Mouse (Mus musculus) erythroblast, embryonic 14.5 days (primary cell): ENCODE results near the gene Tgfbi. TPM values are rescaled to one million over a fixed set of nuclear protein-coding genes. Genes with fewer than 3 reads are reported as not detected.

Source experiments
- H3K27me3 ChIP-seq: 2 replicates; pipeline ENCODE4 v1.6.1; 2012; ENCODE audit warnings: inconsistent platforms; ENCODE audit not compliant: control insufficient read depth
- H3K36me3 ChIP-seq: 2 replicates; pipeline ENCODE4 v1.6.1; 2012; ENCODE audit warnings: mild to moderate bottlenecking, inconsistent platforms; ENCODE audit not compliant: control insufficient read depth
- H3K4me1 ChIP-seq: 2 replicates; pipeline ENCODE4 v1.6.1; 2012; ENCODE audit warnings: inconsistent platforms; ENCODE audit not compliant: control insufficient read depth
- H3K4me3 ChIP-seq: replicated peaks from 2 replicates; pipeline ENCODE3; 2012; ENCODE audit warnings: moderate library complexity, mild to moderate bottlenecking, inconsistent platforms
- H3K9me3 ChIP-seq: 2 replicates; pipeline ENCODE4 v1.6.1; 2012; ENCODE audit warnings: low read length, inconsistent platforms, mixed read lengths; ENCODE audit not compliant: control insufficient read depth
- GATA1 ChIP-seq: IDR thresholded peaks from 2 replicates; pipeline ENCODE4 v1.6.1; 2012; ENCODE audit warnings: low read length, inconsistent platforms, mixed read lengths
- TAL1 ChIP-seq: IDR thresholded peaks from 3 replicates; pipeline ENCODE4 v1.6.1; 2012; ENCODE audit warnings: low read length, inconsistent platforms, mixed read lengths
- polyA plus RNA-seq: library from polyadenylated mRNA; stranded (reverse); fragments of >175 nt; gene quantifications from 2 replicates; pipeline ENCODE4 v1.2.3, GENCODE M21; 2012

Tgfbi gene
- polyA plus RNA-seq, 1 experiment, result 0.18 TPM

GRCm38 (mm10) chr13:56645744-56646143 is 36.4 kb downstream of the Tgfbi start:
- H3K4me1 ChIP-seq, result no peaks in the 10 kb centered on the region
- no peaks in the 10 kb centered on the region for H3K27me3 ChIP-seq
- H3K4me3 ChIP-seq, result no peak overlapping the region
- TF ChIP-seq GATA1, result no peak
- no peak for TF ChIP-seq TAL1
- no peaks in the 10 kb centered on the region for H3K9me3 ChIP-seq
- no peaks in the 10 kb centered on the region for H3K36me3 ChIP-seq

GRCm38 (mm10) chr13:56647597-56648405 is 38.5 kb downstream of the Tgfbi start:
- Histone ChIP-seq H3K9me3 (no peaks in the 10 kb centered on the region), H3K4me1 (no peaks in the 10 kb centered on the region), H3K27me3 (no peaks in the 10 kb centered on the region), H3K36me3 (no peaks in the 10 kb centered on the region), H3K4me3 (no peak overlapping the region)
- TF ChIP-seq GATA1 (no peak), TAL1 (no peak)

GRCm38 (mm10) chr13:56650020-56650419 is 40.7 kb downstream of the Tgfbi start:
- Histone ChIP-seq H3K4me1 (no peaks in the 10 kb centered on the region), H3K4me3 (no peak overlapping the region), H3K27me3 (no peaks in the 10 kb centered on the region), H3K9me3 (no peaks in the 10 kb centered on the region), H3K36me3 (no peaks in the 10 kb centered on the region)
- TF ChIP-seq GATA1, result no peak
- no peak for TF ChIP-seq TAL1

- H3K27me3 ChIP-seq, result no peaks in the 10 kb centered on the region
- H3K4me1 ChIP-seq, result no peaks in the 10 kb centered on the region
- H3K4me3 ChIP-seq, result no peak overlapping the region
- no peaks in the 10 kb centered on the region for H3K36me3 ChIP-seq
- TF ChIP-seq TAL1 (no peak), GATA1 (no peak)
- H3K9me3 ChIP-seq, result no peaks in the 10 kb centered on the region
Observed at GRCm38 (mm10) chr13:56652381-56652780, 43.1 kb downstream of the Tgfbi start.

- Histone ChIP-seq H3K36me3 (no peaks in the 10 kb centered on the region), H3K9me3 (no peaks in the 10 kb centered on the region; the same call in 1 of the 2 replicates), H3K27me3 (no peaks in the 10 kb centered on the region), H3K4me1 (no peaks in the 10 kb centered on the region), H3K4me3 (no peak overlapping the region)
- TF ChIP-seq GATA1 (no peak), TAL1 (no peak)
Observed at GRCm38 (mm10) chr13:56654176-56654575, 44.9 kb downstream of the Tgfbi start.

- H3K36me3 ChIP-seq, result no peaks in the 10 kb centered on the region
- TF ChIP-seq TAL1 (no peak), GATA1 (no peak)
- no peaks in the 10 kb centered on the region for H3K27me3 ChIP-seq
- H3K4me1 ChIP-seq, result no peaks in the 10 kb centered on the region
- no peaks in the 10 kb centered on the region; the same call in 1 of the 2 replicates for H3K9me3 ChIP-seq
- no peak overlapping the region for H3K4me3 ChIP-seq
Observed at GRCm38 (mm10) chr13:56657946-56658512, 48.7 kb downstream of the Tgfbi start.

GRCm38 (mm10) chr13:56658931-56659330 is 49.6 kb downstream of the Tgfbi start:
- H3K4me1 ChIP-seq, result no peaks in the 10 kb centered on the region
- H3K27me3 ChIP-seq, result no peaks in the 10 kb centered on the region
- no peaks in the 10 kb centered on the region for H3K36me3 ChIP-seq
- no peak overlapping the region for H3K4me3 ChIP-seq
- TF ChIP-seq TAL1 (no peak), GATA1 (no peak)
- no peaks in the 10 kb centered on the region; the same call in 1 of the 2 replicates for H3K9me3 ChIP-seq

GRCm38 (mm10) chr13:56661914-56662621 is 52.7 kb downstream of the Tgfbi start:
- TF ChIP-seq TAL1 (no peak), GATA1 (no peak)
- Histone ChIP-seq H3K36me3 (no peaks in the 10 kb centered on the region), H3K4me1 (no peaks in the 10 kb centered on the region), H3K9me3 (no peaks in the 10 kb centered on the region; the same call in 1 of the 2 replicates), H3K27me3 (no peaks in the 10 kb centered on the region), H3K4me3 (no peak overlapping the region)
